Mouse (Mus musculus) R1 (cell line): Measurements from ENCODE around the gene Gsk3b.
"Not testable (repeated sequence)": the region's sequence is repeated elsewhere in the genome, so short reads cannot be mapped to it uniquely, and the experiment has no call there.

Experiments
- DNase-seq: peaks from one replicate; pipeline ENCODE4 v3.0.0-alpha.2; 2018; ENCODE audit warnings: low read depth, low spot score

The Gsk3b gene

GRCm38 (mm10) chr16:38184657-38185269 is 96.0 kb downstream of the Gsk3b start:
- no peak for DNase-seq

DNA sequence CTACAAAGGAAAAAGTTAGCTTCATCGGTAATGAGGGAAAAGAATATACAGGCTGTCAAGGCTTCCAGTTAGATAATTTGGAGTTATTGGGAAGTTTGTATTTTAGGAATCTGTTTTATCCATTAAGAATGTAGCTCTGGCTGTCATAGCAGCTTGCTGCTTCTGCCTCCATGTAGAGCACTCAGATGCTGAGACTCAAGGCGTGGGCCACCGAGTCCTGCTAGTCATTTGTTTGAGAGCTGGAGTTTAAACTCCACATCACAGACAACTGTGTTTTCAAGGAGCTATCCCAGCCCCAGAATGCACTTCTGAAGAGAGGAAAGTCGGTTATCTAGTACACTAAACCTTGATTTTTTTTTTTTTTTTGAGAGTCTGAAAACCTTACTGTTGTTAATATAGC is 101.2 kb downstream of the Gsk3b start:
- no peak for DNase-seq

DNA sequence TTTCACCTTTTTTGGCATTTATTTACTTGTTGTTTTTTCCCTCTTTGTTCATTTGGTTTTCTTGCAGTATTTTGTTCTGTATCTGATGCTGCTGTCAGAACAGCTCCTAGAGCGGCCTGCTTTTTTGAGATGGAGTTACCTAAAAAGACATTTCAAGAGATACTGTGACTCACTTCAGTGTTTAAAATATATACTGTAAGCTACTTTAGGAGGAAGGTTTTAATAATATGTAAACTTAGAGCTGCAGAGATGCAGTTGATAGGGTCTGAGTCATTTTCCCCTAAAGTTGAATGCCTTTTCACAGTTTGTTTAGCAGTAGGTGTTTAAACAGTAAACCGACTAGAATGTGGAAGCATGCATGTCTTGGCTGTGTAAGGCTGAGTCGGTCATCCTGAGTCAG is 101.7 kb downstream of the Gsk3b start:
- DNase-seq: no peak

GRCm38 (mm10) chr16:38191460-38191859 is 102.7 kb downstream of the Gsk3b start:
- DNase-seq: no peak

GRCm38 (mm10) chr16:38192640-38193039 is 103.8 kb downstream of the Gsk3b start:
- no peak for DNase-seq

- peak; percentile 73 for DNase-seq
These were observed 108.5 kb downstream of the Gsk3b start for GRCm38 (mm10) chr16:38197299-38197698.

DNA sequence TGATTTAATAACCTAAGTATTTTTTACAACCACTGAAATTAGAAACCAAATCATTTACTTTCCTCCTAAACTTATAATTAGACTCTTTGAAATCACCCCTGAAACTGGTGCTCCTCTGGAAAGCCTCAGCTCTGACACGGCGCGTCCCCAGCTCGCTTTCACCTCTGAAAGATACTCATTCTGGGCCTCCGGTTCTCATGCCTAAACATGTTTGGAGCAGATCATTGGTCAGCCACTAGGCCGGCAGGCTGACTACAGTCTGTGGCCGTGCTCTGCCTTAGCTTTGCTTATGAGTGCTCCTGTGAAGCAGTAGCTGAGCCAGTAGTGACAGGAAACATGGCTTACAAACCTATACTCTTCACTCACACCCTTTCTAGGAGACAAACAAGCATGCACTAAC is 116.5 kb downstream of the Gsk3b start:
- DNase-seq: peak; percentile 16

DNA sequence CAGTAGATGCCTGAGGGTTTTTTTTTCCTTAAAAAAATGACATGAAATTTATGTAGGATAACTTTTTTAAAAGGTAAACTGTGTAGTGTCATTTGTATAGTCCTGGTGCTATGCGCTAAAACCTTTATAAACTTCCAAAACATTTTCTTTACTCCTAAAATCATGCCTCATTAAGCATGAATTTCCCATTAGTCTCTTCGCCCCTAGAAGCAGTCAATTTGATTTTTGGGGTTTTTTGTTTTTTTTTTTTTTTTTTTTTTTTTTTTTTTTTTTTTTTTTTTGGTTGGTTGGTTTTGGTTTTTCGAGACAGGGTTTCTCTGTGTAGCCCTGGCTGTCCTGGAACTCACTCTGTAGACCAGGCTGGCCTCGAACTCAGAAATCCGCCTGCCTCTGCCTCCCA is 133.7 kb downstream of the Gsk3b start:
- not testable (repeated sequence) for DNase-seq

- no peak for DNase-seq
These were observed 148.3 kb downstream of the Gsk3b start for GRCm38 (mm10) chr16:38236936-38237585.

DNA sequence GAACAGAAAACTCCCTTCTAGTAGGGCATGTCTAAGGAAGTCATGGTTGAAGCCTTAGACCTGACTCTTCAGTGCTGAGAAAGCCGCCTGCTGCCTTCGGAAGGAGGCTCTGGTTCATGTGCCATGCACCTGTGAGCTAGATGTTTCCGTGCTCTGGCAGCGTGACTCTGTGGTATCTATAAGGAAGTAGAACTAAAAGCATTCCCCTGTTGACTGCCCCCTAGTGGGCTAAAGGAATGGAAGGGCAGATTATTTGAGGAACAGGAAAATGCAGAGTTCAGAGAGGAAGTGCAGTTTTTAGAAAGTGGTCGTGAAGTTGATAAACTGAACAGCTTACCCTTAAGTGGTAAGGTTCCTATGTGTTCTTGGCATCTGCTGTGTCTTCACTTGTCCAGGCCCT is 150.9 kb downstream of the Gsk3b start:
- peak; percentile 79 for DNase-seq

- no peak for DNase-seq
These were observed 151.4 kb downstream of the Gsk3b start for GRCm38 (mm10) chr16:38240167-38240566.

- DNase-seq: no peak
These were observed 155.3 kb downstream of the Gsk3b start for GRCm38 (mm10) chr16:38244111-38244510.

DNA sequence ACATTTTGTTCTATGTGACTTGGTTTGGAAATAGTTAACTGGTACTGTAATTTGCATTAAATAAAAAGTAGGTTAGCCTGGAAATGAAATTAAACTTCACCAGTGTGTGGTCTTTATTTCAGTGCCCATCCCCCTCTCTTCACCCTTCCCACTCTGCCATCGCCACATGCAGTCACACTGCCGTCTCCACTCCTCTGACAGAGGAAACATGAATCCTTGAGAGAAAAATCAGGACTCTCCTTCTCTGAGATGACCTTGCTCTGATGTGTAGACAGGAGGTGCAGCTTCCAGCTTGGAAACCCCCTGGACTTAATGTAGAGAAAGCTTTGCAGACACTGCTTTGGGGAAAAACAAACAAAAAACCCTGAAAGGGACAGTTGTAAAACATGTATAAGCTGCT is 156.6 kb downstream of the Gsk3b start:
- no peak for DNase-seq

DNA sequence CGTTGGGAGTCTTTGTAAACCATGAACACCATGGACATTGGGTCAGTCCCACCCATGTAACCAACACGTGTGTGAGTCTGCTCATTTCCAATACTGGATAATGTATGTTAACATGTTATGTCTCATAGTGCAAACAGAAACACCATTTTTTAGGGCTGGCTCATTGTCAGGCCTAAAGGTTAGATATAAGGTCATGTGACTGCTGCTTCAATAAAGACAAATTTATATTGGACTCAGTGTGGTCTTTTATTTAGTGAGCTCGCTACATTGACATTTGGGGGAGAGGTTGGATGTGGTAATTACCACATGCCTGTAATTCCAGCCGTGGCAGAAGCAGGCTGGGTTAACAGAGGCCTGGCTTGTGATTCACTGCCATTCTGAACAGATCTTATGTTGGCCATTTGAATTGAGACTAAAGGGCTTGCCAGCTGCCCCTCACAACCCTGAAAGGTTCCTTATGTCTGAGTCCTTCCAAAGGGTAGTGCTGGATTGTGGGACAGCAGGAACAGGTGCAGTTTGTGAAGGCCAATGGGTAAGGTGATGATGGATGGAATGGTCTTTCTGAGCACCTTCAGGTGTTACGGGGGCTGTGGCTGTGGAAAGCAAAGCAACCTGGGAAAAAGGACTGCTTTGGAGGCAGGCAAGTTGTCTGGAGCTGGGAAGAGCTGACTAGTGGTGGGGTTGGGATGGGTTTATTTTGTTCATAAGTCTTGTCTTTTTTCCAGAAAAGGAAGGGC is 157.2 kb downstream of the Gsk3b start:
- DNase-seq: no peak

DNA sequence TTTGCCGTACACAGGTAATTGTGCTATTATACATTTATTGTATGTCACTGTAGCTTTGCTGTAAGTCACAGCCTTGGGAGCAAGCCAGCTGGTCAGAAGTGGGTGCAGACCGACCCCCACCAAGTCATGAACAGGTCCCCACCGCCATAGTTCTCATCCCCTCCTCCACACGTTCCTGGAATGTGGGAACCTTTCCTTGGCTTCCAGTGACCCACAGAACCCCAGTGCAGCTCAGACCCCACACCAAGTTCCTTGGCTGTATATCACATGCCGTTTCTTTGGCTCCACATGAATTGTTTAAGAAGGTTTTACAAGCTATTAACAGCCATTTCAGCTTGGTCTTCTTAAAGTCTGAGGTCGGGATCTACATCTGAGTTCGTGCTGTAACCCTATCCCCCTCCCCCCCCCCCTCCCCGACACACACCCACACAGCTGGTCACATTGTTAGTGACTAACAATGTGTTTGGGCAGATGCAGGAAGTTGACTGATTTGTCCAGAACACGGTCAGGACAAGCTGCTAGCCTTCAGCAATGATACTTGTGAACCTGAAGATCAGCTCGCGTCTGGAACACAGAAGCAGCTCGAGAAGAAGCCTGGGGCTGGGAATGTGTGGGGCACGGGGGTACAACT is 159.6 kb downstream of the Gsk3b start:
- DNase-seq: peak; percentile 44

DNA sequence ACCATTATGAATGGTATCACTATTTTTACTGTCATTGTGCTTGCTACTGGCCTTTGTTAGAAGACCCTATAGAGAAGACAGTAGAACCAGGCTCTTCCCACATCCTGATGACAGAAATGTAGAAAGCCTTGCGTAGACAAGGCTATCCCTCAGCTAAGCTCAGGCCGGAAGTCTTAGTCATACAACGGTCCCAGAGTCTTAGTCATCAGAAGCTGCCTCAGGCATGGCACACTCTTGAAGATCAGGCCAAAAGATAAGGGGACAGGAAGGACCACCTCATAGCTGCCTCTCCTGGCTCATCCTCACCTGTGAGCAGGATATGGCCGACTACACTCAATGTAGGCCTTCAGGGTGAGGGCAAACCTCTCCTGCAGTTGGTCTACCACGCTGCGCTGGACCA is 161.7 kb downstream of the Gsk3b start:
- DNase-seq: no peak

DNA sequence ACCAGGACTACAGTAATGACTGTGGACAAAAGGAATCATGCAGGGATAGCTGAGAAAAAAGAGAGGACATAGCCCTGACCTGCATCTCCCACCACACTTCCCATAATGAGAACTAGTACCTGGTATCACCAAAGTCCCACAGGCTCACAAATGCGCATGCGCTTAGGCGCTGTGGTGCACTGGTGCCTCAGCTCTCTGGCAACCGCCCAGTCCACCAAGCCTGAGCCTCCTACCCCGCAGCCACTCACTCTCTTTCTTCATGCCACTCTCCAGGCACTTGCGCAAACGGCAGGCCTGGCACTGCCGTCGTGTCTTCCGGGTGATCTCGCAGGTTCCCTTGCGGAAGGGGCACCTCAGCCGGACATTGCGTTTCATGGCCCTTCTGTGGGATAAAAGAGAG is 165.2 kb downstream of the Gsk3b start:
- peak; percentile 85 for DNase-seq

GRCm38 (mm10) chr16:38255107-38255506 is 166.3 kb downstream of the Gsk3b start:
- DNase-seq: peak; percentile 53

DNA sequence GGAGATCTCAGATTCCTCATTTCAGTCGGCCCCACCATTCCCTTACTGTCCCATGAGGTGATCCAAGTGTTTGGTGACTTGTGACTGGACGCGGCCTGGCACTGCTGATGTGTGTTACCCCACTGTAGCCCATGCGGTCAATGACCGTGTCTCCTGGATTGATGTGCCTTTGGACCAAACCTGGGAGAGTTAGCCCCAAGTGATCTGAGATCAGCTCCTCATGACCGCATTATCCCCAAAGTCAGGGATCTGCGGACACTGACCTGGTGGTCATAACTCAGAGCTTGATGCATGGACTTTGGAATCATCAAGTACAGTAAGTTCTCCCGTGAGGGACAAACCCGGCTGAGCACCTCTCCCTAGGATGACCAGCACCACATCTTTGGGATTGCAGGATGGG is 167.1 kb downstream of the Gsk3b start:
- DNase-seq: no peak

DNA sequence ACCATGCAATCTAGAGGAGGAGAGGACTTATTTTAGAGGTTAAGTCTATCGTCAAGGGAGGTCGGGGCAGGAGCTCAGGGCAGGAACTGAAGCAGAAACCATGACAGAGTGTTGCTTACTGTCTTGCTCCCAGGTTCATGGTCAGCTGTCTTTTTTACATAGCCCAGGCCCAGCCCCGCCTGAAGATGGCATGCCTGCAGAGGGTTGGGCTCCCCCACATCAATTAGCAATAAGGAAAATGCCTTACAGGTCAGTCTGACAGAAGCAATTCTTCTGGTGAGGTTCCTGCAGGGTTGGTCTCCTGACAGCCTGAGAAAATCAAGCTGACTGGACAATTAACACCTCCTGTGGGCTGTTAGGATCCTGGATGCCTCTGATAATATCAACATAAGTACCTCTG is 182.8 kb downstream of the Gsk3b start:
- peak; percentile 16 for DNase-seq

GRCm38 (mm10) chr16:38272483-38272882 is 183.7 kb downstream of the Gsk3b start:
- DNase-seq: no peak

DNA sequence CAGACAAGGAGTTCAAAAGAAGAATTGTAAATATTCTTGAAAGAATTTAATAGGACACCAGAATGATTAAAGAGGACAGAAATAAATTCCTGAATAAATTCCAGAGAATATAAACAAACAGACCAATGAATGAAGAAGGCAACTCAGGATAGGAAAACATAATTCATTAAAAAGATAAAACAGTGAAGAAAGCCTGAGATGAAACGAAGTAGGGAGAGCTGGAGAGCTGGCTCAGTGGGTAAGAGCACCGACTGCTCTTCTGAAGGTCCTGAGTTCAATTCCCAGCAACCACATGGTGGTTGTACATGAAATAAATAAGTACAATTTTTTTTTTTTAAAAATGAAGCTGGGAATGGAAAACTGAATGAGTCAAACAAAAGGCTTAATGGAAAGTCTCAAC is 185.9 kb downstream of the Gsk3b start:
- DNase-seq: no peak

GRCm38 (mm10) chr16:38279794-38280193 is 191.0 kb downstream of the Gsk3b start:
- no peak for DNase-seq
